Mouse (Mus musculus) urinary bladder, postnatal 0 days (tissue): ENCODE results near the gene Fli1. TPM values are rescaled to one million over a fixed set of nuclear protein-coding genes. Genes with fewer than 3 reads are reported as not detected.

Experiments
- polyA plus RNA-seq: library from polyadenylated mRNA; unstranded; fragments of >200 nt; fragmentation: Nextera tagmentation; extraction: Ambion mirVana; gene quantifications from 2 replicates; pipeline ENCODE4 v1.2.1, GENCODE M21; 2015

The Fli1 gene
- 8.6 and 9.1 TPM in 2 replicates for polyA plus RNA-seq

GRCm38 (mm10) chr9:32542212-32543039, at the start of gene Fli1:
Gene Fli1, minus strand, starts transcription at chr9:32542861.

Other genes with a start within 250 kb of the Fli1 start
- 0.02 and 0.08 TPM in 2 replicates for gene Kcnj5, start 198.5 kb downstream of the Fli1 start, polyA plus RNA-seq
- not detected in 2 replicates for gene Kcnj1, start 170.4 kb downstream of the Fli1 start, polyA plus RNA-seq
- 11.3 and 14.4 TPM in 2 replicates for gene Ets1, start 93.4 kb upstream of the Fli1 start, polyA plus RNA-seq